Mouse (Mus musculus) G1E (cell line): Measurements from ENCODE around the gene Gatad2b. TPM values are rescaled to one million over a fixed set of nuclear protein-coding genes. Genes with fewer than 3 reads are reported as not detected.
A peak's percentile ranks its signal among the peaks of the same experiment; 100 is the strongest.

Source experiments
- ATAC-seq: 2 replicates; pipeline ENCODE4 v1.8.0; 2016; ENCODE audit warnings: mild to moderate bottlenecking; ENCODE audit not compliant: insufficient number of reproducible peaks, poor library complexity, low FRiP score, severe bottlenecking; ENCODE audit errors: extremely low read depth
- DNase-seq: peaks from one replicate; pipeline ENCODE4 v3.0.0; 2012; ENCODE audit warnings: low spot score
- H3K27me3 ChIP-seq: 2 replicates; pipeline ENCODE4 v1.6.1; 2012; ENCODE audit warnings: mild to moderate bottlenecking, low read length, inconsistent platforms; ENCODE audit not compliant: insufficient read depth
- H3K36me3 ChIP-seq: replicated peaks from 2 replicates; pipeline ENCODE3; 2012; ENCODE audit warnings: mild to moderate bottlenecking, inconsistent platforms
- H3K4me1 ChIP-seq: 2 replicates; pipeline ENCODE4 v1.6.1; 2012; ENCODE audit warnings: low read depth, low read length, inconsistent platforms, mixed read lengths; ENCODE audit not compliant: insufficient read depth
- H3K4me3 ChIP-seq: 2 replicates; pipeline ENCODE4 v1.5.1; 2012; ENCODE audit warnings: low read depth, mild to moderate bottlenecking, inconsistent platforms, low read length, moderate library complexity, mixed read lengths
- H3K9me3 ChIP-seq: replicated peaks from 2 replicates; pipeline ENCODE4 v1.6.1; 2012; ENCODE audit warnings: inconsistent platforms
- CTCF ChIP-seq: IDR thresholded peaks from 2 replicates; pipeline ENCODE4 v1.5.1; 2012; ENCODE audit warnings: low read depth, low read length, inconsistent platforms, mixed read lengths
- GATA1 ChIP-seq: IDR thresholded peaks from 2 replicates; pipeline ENCODE4 v1.6.1; 2012; ENCODE audit warnings: borderline replicate concordance, low read length, inconsistent platforms, mixed read lengths
- GATA2 ChIP-seq: IDR thresholded peaks from 2 replicates; pipeline ENCODE4 v1.6.1; 2012; ENCODE audit warnings: low read depth, low read length, inconsistent platforms, borderline replicate concordance
- POLR2AphosphoS5 ChIP-seq: IDR thresholded peaks from 2 replicates; pipeline ENCODE4 v1.6.1; 2012; ENCODE audit warnings: low read depth, low read length, inconsistent platforms; ENCODE audit not compliant: insufficient replicate concordance
- TAL1 ChIP-seq: conservative IDR thresholded peaks from 2 replicates; pipeline ENCODE4 v1.6.1; 2012; ENCODE audit warnings: low read depth, low read length, inconsistent platforms, mixed read lengths
- polyA plus RNA-seq: library from polyadenylated mRNA; stranded (reverse); fragments of >175 nt; gene quantifications from 2 replicates; pipeline ENCODE4 v1.2.3, GENCODE M21; 2012
- total RNA-seq, 2 experiments: library from RNA; stranded (forward) in 1 of 2; stranded (reverse) in 1 of 2; fragments of 200-1000 nt in 1 of 2; fragments of >200 nt in 1 of 2; fragmentation: Nextera tagmentation in 1 of 2; gene quantifications; 2 replicates each; pipeline ENCODE4 v1.2.3; 2014 to 2017

Gatad2b gene
- total and polyA plus RNA-seq, 3 experiments: 6.8 to 176 (median 19.1) TPM

DNA sequence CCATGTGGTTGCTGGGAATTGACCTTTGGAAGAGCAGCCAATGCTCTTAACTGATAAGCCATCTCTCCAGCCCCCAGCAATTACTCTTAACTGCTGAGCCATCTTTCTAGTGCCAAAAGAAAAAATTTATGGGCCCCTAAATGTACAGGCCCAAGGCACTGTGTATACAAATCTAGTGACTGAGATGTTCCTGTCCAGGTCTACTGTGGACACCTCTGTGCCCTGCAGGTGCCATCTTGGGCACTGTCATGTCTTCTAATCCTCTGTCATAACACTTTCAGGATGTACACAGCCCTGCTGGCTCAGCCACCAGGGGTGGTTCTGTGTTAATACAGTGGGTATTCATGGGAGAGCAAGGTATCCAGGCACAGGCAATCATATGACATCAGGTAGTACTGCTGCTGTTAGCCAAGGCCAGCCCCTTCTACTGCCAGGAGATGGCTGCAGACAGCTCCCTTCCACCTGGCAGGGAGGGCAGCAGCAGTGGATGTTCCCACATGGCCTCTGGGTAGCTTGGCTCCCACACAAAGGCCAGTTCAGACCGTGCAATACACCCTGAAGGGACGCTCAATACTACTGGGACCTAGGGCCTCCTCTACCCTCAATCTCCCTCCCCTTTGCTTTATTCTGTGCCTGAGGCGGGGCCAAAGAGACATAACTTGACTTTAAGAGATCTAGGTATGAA, 82.7 kb downstream of the Gatad2b start:
- H3K9me3 ChIP-seq: no peaks in the 10 kb centered on the region
- TF ChIP-seq POLR2AphosphoS5 (no peak), TAL1 (no peak), CTCF (no peak), GATA2 (no peak), GATA1 (no peak)
- no peak overlapping the region for H3K4me3 ChIP-seq
- peaks cover 9% of the 10 kb centered on the region for H3K4me1 ChIP-seq
- H3K36me3 ChIP-seq: no peaks in the 10 kb centered on the region
- ATAC-seq (no peak), DNase-seq (no peak)
- peaks cover 37% of the 10 kb centered on the region for H3K27me3 ChIP-seq

DNA sequence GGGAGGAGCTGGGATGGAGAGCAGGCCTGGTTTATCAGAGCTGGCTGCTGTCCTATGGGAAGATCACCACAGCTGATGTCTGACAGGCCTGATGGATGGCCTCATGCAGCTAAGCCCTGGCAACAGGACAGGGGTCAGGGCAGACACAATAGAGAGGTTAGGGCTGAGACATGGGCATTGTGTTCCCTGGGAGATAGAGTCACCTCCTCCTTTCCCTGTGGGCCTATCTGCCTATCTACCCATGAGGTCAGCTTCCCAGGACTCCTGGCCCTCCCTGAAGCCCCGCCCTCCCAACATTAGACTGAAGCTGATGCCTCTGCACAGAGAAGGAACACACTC, 83.2 kb downstream of the Gatad2b start:
- H3K9me3 ChIP-seq: no peaks in the 10 kb centered on the region
- TF ChIP-seq CTCF (no peak), POLR2AphosphoS5 (no peak), GATA1 (no peak), GATA2 (no peak), TAL1 (no peak)
- H3K4me1 ChIP-seq: peaks cover 9% of the 10 kb centered on the region
- no peak for DNase-seq
- no peak overlapping the region for H3K4me3 ChIP-seq
- ATAC-seq: no peak
- no peaks in the 10 kb centered on the region for H3K36me3 ChIP-seq
- peaks cover 37% of the 10 kb centered on the region for H3K27me3 ChIP-seq

DNA sequence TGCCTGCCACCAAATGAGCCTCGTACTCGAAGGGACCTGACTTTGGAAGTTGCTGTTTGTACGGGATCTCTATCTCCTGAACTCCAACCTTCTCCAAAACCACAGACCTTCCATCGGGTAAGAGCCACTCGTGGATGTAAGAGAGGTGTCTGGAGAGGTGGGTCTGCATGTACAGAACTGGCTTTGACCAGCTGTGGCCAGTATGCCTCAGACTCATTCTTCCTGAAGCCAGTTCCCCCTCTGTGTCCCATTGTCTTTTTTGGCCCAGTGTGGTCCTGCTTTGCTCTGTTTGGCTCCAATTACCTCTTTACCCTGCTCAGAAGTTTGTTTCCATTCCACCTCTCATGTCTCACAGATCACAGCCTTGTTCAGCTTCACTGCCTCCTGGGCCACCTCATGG, 85.5 kb downstream of the Gatad2b start:
- H3K9me3 ChIP-seq: no peaks in the 10 kb centered on the region
- peaks cover 19% of the 10 kb centered on the region for H3K4me1 ChIP-seq
- H3K27me3 ChIP-seq: peaks cover 23% of the 10 kb centered on the region
- no peak overlapping the region for H3K4me3 ChIP-seq
- no peaks in the 10 kb centered on the region for H3K36me3 ChIP-seq
- DNase-seq: no peak
- no peak for ATAC-seq
- no peak for TF ChIP-seq GATA2
- TF ChIP-seq TAL1: no peak
- no peak for TF ChIP-seq POLR2AphosphoS5
- TF ChIP-seq CTCF: no peak
- TF ChIP-seq GATA1: no peak

DNA sequence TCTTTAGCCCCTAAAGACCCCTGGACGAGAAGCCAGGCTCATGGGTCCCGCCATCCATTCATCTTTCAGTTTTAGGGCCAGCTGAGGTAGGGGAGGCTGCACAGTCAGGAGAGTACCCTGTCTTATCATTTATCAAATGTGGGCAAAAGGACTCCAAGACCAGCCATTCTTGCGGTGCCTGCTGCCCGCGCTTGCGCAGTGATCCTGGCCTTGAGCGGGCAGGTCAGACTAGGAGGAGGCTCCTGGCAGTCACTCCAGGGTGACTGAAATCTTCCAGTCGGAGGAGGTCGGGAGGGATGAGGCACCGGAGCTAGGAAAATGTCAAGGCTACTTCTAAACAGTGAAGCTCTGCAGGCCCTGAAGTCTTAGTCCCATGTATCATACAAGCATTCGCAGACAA, 88.7 kb downstream of the Gatad2b start:
- Histone ChIP-seq H3K27me3 (peaks cover 8% of the 10 kb centered on the region), H3K36me3 (peaks cover 23% of the 10 kb centered on the region), H3K4me1 (peaks cover 35% of the 10 kb centered on the region), H3K9me3 (no peaks in the 10 kb centered on the region), H3K4me3 (no peak overlapping the region)
- TF ChIP-seq CTCF (no peak), GATA1 (no peak), POLR2AphosphoS5 (no peak), TAL1 (no peak), GATA2 (no peak)
- no peak for ATAC-seq
- no peak for DNase-seq

DNA sequence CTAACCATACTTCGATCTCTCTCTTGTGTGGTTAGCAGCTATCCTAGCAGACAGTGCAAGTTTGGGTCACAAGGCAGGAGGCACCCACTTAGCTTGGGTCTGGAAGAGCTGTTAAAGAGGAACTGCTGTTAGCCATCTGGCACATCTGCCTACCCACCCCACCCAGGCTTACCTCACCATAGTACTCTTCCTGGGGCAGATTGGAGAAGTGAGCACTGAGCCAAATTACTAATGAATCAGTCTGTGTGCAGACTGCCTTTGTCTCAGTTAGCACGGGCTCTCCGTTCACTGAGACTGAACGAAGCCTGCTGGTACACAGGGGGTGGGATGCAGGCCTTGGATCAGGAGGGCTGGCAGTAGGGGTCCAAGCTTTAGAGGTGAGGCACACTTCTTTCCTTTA, 90.7 kb downstream of the Gatad2b start:
- Histone ChIP-seq H3K36me3 (peaks cover 42% of the 10 kb centered on the region), H3K27me3 (no peaks in the 10 kb centered on the region; the same call in 1 of the 2 replicates), H3K4me3 (no peak overlapping the region), H3K4me1 (peaks cover 53% of the 10 kb centered on the region), H3K9me3 (no peaks in the 10 kb centered on the region)
- DNase-seq (peak; percentile 86), ATAC-seq (peak; percentile 89)
- 0 out of 2 replicates have a peak, but pooled peaks have one; percentile 18 for TF ChIP-seq TAL1
- TF ChIP-seq GATA2: no peak

DNA sequence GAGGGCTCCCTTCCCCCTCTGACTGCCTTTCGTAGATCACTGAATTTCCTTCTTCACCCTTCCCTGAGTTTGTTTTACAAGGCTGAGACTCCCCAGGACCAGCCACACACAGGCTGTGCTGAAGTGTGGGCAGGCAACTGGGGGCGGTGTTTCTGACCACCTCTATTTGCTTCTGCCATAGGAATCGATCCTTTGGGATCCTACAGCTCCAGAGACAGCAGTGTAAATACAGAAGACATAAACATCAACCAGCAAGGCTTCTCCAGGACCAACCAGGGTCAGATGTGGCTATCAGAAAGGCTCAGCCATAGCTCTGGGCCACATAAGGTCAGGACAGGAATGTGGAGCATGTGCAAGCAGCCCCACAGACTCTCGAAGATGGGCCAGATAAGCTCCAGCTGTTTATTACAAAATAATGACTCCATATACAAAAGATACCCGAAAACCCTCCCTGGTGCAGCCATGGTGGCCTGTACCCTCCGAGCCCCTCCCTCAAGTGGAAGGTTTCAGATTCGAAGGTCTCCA, 91.9 kb downstream of the Gatad2b start:
- no peak for ATAC-seq
- H3K4me1 ChIP-seq: peaks cover 56% of the 10 kb centered on the region
- H3K36me3 ChIP-seq: peaks cover 55% of the 10 kb centered on the region
- no peaks in the 10 kb centered on the region; the same call in 1 of the 2 replicates for H3K9me3 ChIP-seq
- H3K4me3 ChIP-seq: no peak overlapping the region
- no peak for DNase-seq
- no peaks in the 10 kb centered on the region for H3K27me3 ChIP-seq
- no peak for TF ChIP-seq CTCF

DNA sequence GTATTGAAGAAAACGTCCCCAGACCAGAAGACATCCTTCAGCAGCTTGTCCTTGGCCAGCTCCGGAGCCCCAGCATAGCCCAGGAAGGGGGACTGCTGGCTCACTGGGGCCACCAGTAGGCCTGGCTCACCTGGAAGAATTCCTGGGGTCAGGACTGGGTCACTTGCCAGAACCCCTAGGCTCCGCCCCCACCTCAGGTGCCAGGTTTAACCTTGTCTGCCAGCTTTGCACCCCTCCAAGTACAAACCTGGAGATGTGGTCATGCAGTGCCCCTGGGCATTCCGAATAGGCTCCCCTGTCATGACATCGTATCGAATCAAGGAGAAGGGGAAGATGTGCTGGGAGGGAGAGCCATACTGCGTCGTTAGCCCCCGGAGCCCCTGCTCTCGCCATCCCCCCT, 93.8 kb downstream of the Gatad2b start:
- H3K4me3 ChIP-seq: no peak overlapping the region
- no peak for TF ChIP-seq POLR2AphosphoS5
- no peak for TF ChIP-seq GATA1
- no peak for TF ChIP-seq CTCF
- no peak for TF ChIP-seq TAL1
- TF ChIP-seq GATA2: no peak
- DNase-seq: no peak
- H3K4me1 ChIP-seq: peaks cover 51% of the 10 kb centered on the region
- H3K36me3 ChIP-seq: peaks cover 74% of the 10 kb centered on the region
- ATAC-seq: no peak
- H3K9me3 ChIP-seq: no peaks in the 10 kb centered on the region; the same call in 1 of the 2 replicates
- H3K27me3 ChIP-seq: no peaks in the 10 kb centered on the region
